ENCODE assay signal across 8 mouse cellular contexts in the genomic region with DNA sequence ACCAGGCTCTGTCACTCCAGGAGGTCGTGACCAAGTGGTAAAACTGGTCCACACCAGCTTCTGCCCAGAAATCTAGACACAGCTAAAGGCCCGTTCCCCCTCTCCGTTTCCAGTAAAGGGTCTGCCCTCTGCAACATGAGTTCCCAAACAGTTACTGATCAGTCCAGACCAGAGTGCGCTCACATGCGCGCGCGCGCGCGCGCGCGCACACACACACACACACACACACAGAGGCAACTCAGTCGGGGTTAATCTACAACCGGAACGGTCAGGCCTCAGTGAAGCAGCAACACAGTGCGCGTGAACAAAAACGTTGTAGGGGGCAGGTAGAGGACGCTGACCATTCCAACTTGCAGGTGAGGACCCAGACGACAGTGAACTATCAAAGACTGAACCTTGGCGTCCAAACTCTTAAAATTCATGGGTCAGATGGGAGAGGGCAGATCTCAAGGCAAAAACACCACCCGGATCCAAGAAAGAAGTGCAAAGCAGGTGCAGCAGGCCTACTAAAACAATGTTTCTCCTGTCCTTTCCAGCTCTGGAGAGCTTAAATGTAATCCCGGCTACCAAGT. TPM values are rescaled to one million over a fixed set of nuclear protein-coding genes. Genes with fewer than 3 reads are reported as not detected.
DNase-seq lines count a peak whose midpoint lies in the region; ATAC-seq and TF ChIP-seq lines count a peak whose summit lies in the region.

No protein-coding gene starts in this region.

- H3K27me3 ChIP-seq in CH12.LX (replicated peaks): peaks cover 93% of the 10 kb centered on the region
- peaks cover 23% of the 10 kb centered on the region for H3K27me3 ChIP-seq in hindbrain, embryonic 14.5 days (ENCODE audit: control insufficient read depth, insufficient read depth, low read length)
- H3K27me3 ChIP-seq in liver, embryonic 13.5 days: peaks cover 50% of the 10 kb centered on the region

- WGBS in hindbrain, embryonic 14.5 days: under 1% methylated on average over 25 of the region's 25 CpGs
- WGBS in liver, embryonic 13.5 days (ENCODE audit: insufficient replicate concordance): 3% methylated on average over 25 of the region's 25 CpGs

- in situ Hi-C loops in CH12.LX (cut with MboI; ENCODE audit: low pct_ligation_motif_present, low pct_unique_long_range_greater_than_20kb, low sequenced_read_pairs): no loop called here

- no peak for TF ChIP-seq POLR2A in CH12.LX (IDR thresholded peaks at IDR 0.05; ENCODE audit: low read depth, low read length)
- no peak for TF ChIP-seq POLR2A in brain, embryonic 14.5 days (IDR thresholded peaks at IDR 0.05; ENCODE audit: borderline replicate concordance, extremely low read depth, insufficient read depth, insufficient read length, poor library complexity, severe bottlenecking)

- no peak for DNase-seq in CH12.LX (ENCODE audit: extremely low read depth)
- no peak for DNase-seq in brain, embryonic 14.5 days (ENCODE audit: low read depth)
- DNase-seq in hindbrain, embryonic 14.5 days (ENCODE audit: low spot score): peak; percentile 25
- no peak for DNase-seq in liver, embryonic 13.5 days
- DNase-seq in yolk sac, embryonic 10.5 days (ENCODE audit: low spot score): peak; percentile 80
- no peak for DNase-seq in spleen, adult 18-20 months
- no peak for DNase-seq in layer of hippocampus, adult 11-12 months (ENCODE audit: low spot score)
- DNase-seq in T-cell, adult 2 months (ENCODE audit: low spot score): no peak

- TF ChIP-seq CTCF in CH12.LX (conservative IDR thresholded peaks at IDR 0.05 in 1 of 2, IDR thresholded peaks at IDR 0.05 in 1 of 2; ENCODE audit: low read depth in 2 of 2, low read length in 2 of 2): peak in 1 of 2 experiments; percentile 39; a peak in 2 of 4 replicates
- TF ChIP-seq CTCF in brain, embryonic 14.5 days (IDR thresholded peaks at IDR 0.05; ENCODE audit: borderline replicate concordance, extremely low read depth, insufficient read depth, insufficient read length): peak; percentile 45; the same call in 1 of the 2 replicates

- 0 out of 2 replicates have a peak overlapping the region, but pooled peaks have one; percentile 33 for H3K4me2 ChIP-seq in CH12.LX (ENCODE audit: insufficient read depth, low read depth, poor library complexity, severe bottlenecking)
- H3K4me2 ChIP-seq in hindbrain, embryonic 14.5 days (replicated peaks): peak overlapping the region; percentile 99
- H3K4me2 ChIP-seq in liver, embryonic 13.5 days: peak overlapping the region; percentile 95

- H3K27ac ChIP-seq in CH12.LX (ENCODE audit: insufficient read depth, low read depth): no peak overlapping the region
- H3K27ac ChIP-seq in hindbrain, embryonic 14.5 days: no peak overlapping the region
- no peak overlapping the region for H3K27ac ChIP-seq in liver, embryonic 13.5 days

- no peak; the same call in 1 of the 2 replicates for TF ChIP-seq RAD21 in CH12.LX (IDR thresholded peaks at IDR 0.05; ENCODE audit: low read depth, low read length)

- H3K9me3 ChIP-seq in CH12.LX (replicated peaks; ENCODE audit: low read length): peaks cover 3% of the 10 kb centered on the region
- no peaks in the 10 kb centered on the region for H3K9me3 ChIP-seq in hindbrain, embryonic 14.5 days (ENCODE audit: control insufficient read depth, low read length)
- H3K9me3 ChIP-seq in liver, embryonic 13.5 days (replicated peaks): no peaks in the 10 kb centered on the region

- H3K4me3 ChIP-seq in CH12.LX (replicated peaks in 1 of 3; ENCODE audit: low read depth in 2 of 3, low read length in 2 of 3, poor library complexity in 1 of 3): peak overlapping the region in 1 of 3 experiments; percentile 20
- peak overlapping the region; percentile 62 for H3K4me3 ChIP-seq in hindbrain, embryonic 14.5 days (replicated peaks; ENCODE audit: low read length)
- H3K4me3 ChIP-seq in liver, embryonic 13.5 days (replicated peaks): peak overlapping the region; percentile 66

- peak; percentile 29; the same call in 1 of the 2 replicates for ATAC-seq in hindbrain, embryonic 14.5 days (ENCODE audit: low FRiP score)
- no peak for ATAC-seq in liver, embryonic 13.5 days (ENCODE audit: low read depth)

- no peak for TF ChIP-seq EP300 in CH12.LX (IDR thresholded peaks at IDR 0.05; ENCODE audit: low read length)

- H3K79me2 ChIP-seq in CH12.LX (replicated peaks; ENCODE audit: control insufficient read depth, extremely low read depth, insufficient read depth, poor library complexity, severe bottlenecking): no peaks in the 10 kb centered on the region

- no peak overlapping the region for H3K9ac ChIP-seq in CH12.LX (ENCODE audit: insufficient read depth, low read depth)
- H3K9ac ChIP-seq in hindbrain, embryonic 14.5 days: peak overlapping the region; percentile 75
- H3K9ac ChIP-seq in liver, embryonic 13.5 days: peak overlapping the region; percentile 69

- no peaks in the 10 kb centered on the region for H3K36me3 ChIP-seq in CH12.LX (replicated peaks in 1 of 2; ENCODE audit: control insufficient read depth in 1 of 2, insufficient read depth in 1 of 2, low read length in 1 of 2)
- H3K36me3 ChIP-seq in hindbrain, embryonic 14.5 days (replicated peaks; ENCODE audit: control insufficient read depth, insufficient read depth): no peaks in the 10 kb centered on the region
- no peaks in the 10 kb centered on the region for H3K36me3 ChIP-seq in liver, embryonic 13.5 days

- H3K4me1 ChIP-seq in CH12.LX (ENCODE audit: control insufficient read depth in 1 of 2, insufficient read depth in 2 of 2): peaks cover 3 to 5% of the 10 kb centered on the region in 2 experiments; a peak in 3 of 4 replicates
- peaks cover 17% of the 10 kb centered on the region for H3K4me1 ChIP-seq in hindbrain, embryonic 14.5 days (replicated peaks; ENCODE audit: control insufficient read depth, insufficient read depth, low read length)
- peaks cover 62% of the 10 kb centered on the region for H3K4me1 ChIP-seq in liver, embryonic 13.5 days (replicated peaks)

- dilution Hi-C loops in CH12.LX (cut with MboI; ENCODE audit: extremely low pct_ligation_motif_present, extremely low pct_unique_long_range_greater_than_20kb, low sequenced_read_pairs): no loop called here

TF ChIP-seq in CH12.LX, 34 proteins besides CTCF, POLR2A, EP300 and RAD21:
- TF ChIP-seq NRF1 (IDR thresholded peaks at IDR 0.05; ENCODE audit: low read depth, low read length): peak; percentile 69
- peak; percentile 20; the same call in 1 of the 2 replicates for TF ChIP-seq SMC3 (IDR thresholded peaks at IDR 0.05; ENCODE audit: low read depth, low read length)
- no peak for TF ChIP-seq MAFK (IDR thresholded peaks at IDR 0.05; ENCODE audit: insufficient replicate concordance, low read length)

RNA-seq across cellular contexts. Expression of gene Smtnl2, which starts 0.9 kb away (rescaled TPM):
- total RNA-seq in CH12.LX (2012; rRNA removed) (0.25 and 0.47 TPM in 2 replicates), CH12.LX (2014; rRNA removed) (0.26 and 0.47 TPM in 2 replicates)
- polyA plus RNA-seq in CH12.LX (2012; ENCODE audit: insufficient read length, low read depth): 0.10 TPM in 1 of 2 replicates, not detected in the other
- 2.1 and 3.4 TPM in 2 replicates for polyA plus RNA-seq in brain, embryonic 14.5 days (2012; rRNA removed)
- polyA plus RNA-seq in hindbrain, embryonic 14.5 days (2014; fragmentation: Nextera tagmentation; extraction: Ambion mirVana): 4.6 and 4.8 TPM in 2 replicates
- 5.4 and 5.5 TPM in 2 replicates for polyA plus RNA-seq in liver, embryonic 13.5 days (2015; fragmentation: Nextera tagmentation; extraction: Ambion mirVana)

RNA-seq across cellular contexts. Expression of gene Ggt6, which starts 24.7 kb away (rescaled TPM):
- 0.13 TPM in 2 replicates for total RNA-seq in CH12.LX (2012; rRNA removed)
- not detected in 2 replicates for total RNA-seq in CH12.LX (2014; rRNA removed)
- polyA plus RNA-seq in CH12.LX (2012; ENCODE audit: insufficient read length, low read depth): 0.19 TPM in 1 of 2 replicates, not detected in the other
- 0.12 and 0.35 TPM in 2 replicates for polyA plus RNA-seq in brain, embryonic 14.5 days (2012; rRNA removed)
- polyA plus RNA-seq in hindbrain, embryonic 14.5 days (2014; fragmentation: Nextera tagmentation; extraction: Ambion mirVana): 0.11 TPM in 1 of 2 replicates, not detected in the other
- polyA plus RNA-seq in liver, embryonic 13.5 days (2015; fragmentation: Nextera tagmentation; extraction: Ambion mirVana): not detected in 2 replicates

RNA-seq across cellular contexts. Expression of gene Mybbp1a, which starts 30.5 kb away (rescaled TPM):
- total RNA-seq in CH12.LX (2012; rRNA removed) (245 and 334 TPM in 2 replicates), CH12.LX (2014; rRNA removed) (115 and 174 TPM in 2 replicates)
- 729 and 816 TPM in 2 replicates for polyA plus RNA-seq in CH12.LX (2012; ENCODE audit: insufficient read length, low read depth)
- polyA plus RNA-seq in brain, embryonic 14.5 days (2012; rRNA removed): 67.9 and 74.7 TPM in 2 replicates
- polyA plus RNA-seq in hindbrain, embryonic 14.5 days (2014; fragmentation: Nextera tagmentation; extraction: Ambion mirVana): 54.1 and 63.3 TPM in 2 replicates
- polyA plus RNA-seq in liver, embryonic 13.5 days (2015; fragmentation: Nextera tagmentation; extraction: Ambion mirVana): 129 and 138 TPM in 2 replicates

RNA-seq across cellular contexts. Expression of gene Tekt1, which starts 48.4 kb away (rescaled TPM):
- total RNA-seq in CH12.LX (2012; rRNA removed): 0.08 TPM in 1 of 2 replicates, not detected in the other
- not detected in 2 replicates for total RNA-seq in CH12.LX (2014; rRNA removed)
- polyA plus RNA-seq in CH12.LX (2012; ENCODE audit: insufficient read length, low read depth): not detected in 2 replicates
- 2.7 and 4.1 TPM in 2 replicates for polyA plus RNA-seq in brain, embryonic 14.5 days (2012; rRNA removed)
- 9.9 and 10.1 TPM in 2 replicates for polyA plus RNA-seq in hindbrain, embryonic 14.5 days (2014; fragmentation: Nextera tagmentation; extraction: Ambion mirVana)
- not detected in 2 replicates for polyA plus RNA-seq in liver, embryonic 13.5 days (2015; fragmentation: Nextera tagmentation; extraction: Ambion mirVana)

Comparison
In these comparisons a context has a peak if more than half of its experiments do, and no peak if none do; other contexts are left out.
1. DNase-seq: peak in hindbrain, embryonic 14.5 days (single experiment) and yolk sac, embryonic 10.5 days (single experiment); none in CH12.LX (single experiment), brain, embryonic 14.5 days (single experiment), liver, embryonic 13.5 days (single experiment), spleen, adult 18-20 months (0 of 2), layer of hippocampus, adult 11-12 months (single experiment) and T-cell, adult 2 months (single experiment).
2. H3K4me2 ChIP-seq: peak in every context shown above with its lines; median percentile 99 in hindbrain, embryonic 14.5 days; 95 in liver, embryonic 13.5 days; 33 in CH12.LX.